Mouse (Mus musculus) gastrocnemius, adult 18-20 months (tissue): ENCODE results near the gene Plxnd1. TPM values are rescaled to one million over a fixed set of nuclear protein-coding genes. Genes with fewer than 3 reads are reported as not detected.

ENCODE experiments used
- DNase-seq: peaks from one replicate; pipeline ENCODE4 v3.0.0; 2021; ENCODE audit warnings: low spot score
- total RNA-seq, 2 experiments: library from RNA; stranded (reverse); gene quantifications; 2 replicates each; pipeline ENCODE4 v1.2.3; 2021

The Plxnd1 gene
- total RNA-seq, 2 experiments from 2014 or later, result 20.0 to 23.7 TPM

DNA sequence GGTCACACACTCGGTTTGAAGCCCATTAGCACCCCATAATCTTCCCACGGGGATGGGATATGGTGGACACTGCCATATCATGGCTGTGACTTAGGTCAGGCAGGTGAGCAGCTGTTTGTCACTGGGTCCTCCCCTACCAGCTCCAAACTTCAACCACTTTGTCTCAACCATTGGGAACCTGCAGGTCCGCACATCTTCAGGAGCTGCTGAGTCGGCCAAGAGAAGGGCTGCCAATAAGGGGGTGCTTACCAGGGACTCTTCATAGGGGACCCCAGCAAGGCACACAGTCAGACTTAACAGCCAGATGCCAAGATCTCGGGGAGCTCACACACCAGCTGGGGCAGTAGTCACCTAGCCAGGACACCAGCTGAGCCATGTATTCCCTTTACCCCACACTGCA, 6.0 kb upstream of the Plxnd1 start:
- no peak for DNase-seq

DNA sequence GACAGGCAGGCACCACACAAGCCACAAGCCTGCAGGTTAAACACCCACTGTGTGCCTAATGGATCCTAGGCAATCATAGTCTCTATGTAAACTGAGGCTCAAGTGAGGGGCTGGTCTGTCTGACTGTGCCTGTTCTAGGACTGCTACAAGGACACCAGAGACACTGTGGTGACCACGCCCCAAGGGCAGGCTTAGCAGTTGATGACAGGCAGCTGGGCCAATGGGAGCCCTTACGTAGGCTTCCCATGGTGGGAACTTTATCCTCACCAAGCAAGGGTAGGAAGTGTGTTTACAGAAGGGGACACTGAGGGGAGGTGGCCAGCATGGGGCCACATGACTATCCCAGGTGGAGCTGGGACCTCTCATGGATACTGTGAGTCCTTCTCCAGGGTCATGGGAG, 4.4 kb upstream of the Plxnd1 start:
- no peak for DNase-seq

DNA sequence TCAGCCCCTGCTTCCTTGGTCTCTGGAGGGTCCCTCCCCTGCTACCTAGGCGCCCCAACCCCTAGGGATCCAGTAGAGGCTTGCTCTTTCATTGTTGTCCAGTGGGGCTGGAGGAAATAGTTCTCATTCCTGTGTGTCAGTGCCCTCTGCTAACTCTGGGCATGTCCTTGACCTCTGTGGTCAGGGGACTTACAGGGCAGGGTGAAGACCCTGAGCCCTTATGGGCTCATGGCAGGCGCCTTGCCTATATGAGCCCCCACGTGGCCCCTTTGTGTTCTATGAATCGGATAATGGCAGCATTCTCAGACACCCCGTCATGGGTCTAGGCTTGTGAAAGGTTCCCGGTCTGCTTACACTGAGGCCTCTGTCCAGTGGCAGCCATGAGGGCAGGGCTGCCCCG, 4.0 kb upstream of the Plxnd1 start:
- DNase-seq, result no peak

DNA sequence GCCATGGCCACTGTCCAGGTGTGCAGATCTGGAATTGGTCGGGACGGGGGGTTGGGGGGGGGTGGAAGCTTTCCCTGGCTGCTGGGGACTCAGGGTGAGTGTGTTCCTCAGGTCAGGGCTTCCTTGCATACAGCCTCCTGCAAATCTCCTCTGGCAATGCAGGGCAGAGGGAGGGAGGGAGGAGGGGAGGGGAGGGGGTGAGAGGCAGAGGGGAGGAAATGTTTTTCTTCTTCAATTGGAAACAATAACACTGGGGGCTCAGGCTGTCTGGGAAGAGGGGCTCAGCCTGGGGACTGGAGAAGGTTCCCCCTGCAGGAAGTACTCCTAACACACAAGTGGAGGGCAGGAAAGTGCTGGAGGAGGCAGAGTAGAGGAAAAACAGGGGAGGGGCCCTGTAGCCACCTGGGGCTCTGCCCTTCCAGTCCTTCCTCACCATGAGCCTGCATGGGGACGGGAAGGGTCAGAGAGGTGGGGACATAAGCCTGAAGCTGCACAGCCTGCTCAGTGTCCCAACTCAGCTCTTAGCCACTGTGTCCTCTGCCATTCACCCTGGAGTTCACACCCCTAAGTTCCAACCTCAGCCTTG, 3.0 kb upstream of the Plxnd1 start:
- no peak for DNase-seq

DNA sequence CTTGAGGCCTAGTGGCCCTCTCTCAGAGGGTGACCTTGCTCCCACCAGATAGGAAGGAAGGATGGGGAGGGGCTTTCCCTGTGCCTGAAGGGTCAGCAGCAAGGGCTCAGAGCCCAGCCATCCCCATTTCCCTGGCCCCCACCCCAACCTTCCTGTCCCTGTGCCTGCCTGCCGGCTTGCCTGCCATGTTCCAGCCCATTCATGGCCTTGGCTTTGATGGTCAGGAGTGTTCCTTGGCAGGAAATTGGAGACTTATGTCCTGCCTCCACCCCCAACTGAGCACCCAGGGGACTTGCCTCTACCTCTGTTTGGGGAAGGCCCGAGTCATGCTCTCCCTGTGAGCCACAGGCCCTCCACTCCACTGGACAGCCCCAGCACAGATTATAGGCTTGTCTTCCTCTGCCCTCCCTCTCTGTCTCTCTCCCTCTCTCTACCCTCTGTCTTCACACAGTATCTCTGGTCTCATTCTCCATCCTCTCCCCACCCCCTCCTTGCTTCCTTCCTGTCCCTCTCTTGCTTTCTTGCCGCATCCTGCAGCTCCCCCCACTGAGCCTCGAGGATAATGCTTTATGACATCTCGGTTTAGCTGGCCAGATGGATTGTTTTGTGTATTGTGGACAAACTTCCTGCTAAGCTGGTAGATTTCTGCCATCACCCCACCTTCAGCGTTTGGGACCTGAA, 1.5 kb upstream of the Plxnd1 start:
- DNase-seq, result peak; percentile 61

DNA sequence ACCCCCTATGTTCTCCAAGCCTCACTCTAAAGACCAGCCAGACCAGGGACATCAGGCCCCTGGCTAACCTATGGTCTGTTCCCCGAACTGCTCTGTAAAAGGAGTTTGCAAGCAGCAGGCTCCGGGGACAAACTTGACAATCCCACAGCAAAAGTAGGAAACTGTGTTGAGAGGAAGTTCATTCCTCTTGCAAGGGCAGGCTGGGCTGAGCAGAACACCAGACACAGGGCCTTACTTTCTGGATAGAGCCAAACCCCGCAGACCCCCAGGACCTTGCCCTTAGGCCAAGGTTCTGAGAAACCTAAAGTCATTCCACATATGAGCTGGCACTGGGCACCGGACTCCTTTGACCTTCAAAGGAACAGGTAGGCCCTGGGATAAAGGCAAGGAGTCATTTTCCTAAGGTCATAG, 731 bp upstream of the Plxnd1 start:
- no peak for DNase-seq

DNA sequence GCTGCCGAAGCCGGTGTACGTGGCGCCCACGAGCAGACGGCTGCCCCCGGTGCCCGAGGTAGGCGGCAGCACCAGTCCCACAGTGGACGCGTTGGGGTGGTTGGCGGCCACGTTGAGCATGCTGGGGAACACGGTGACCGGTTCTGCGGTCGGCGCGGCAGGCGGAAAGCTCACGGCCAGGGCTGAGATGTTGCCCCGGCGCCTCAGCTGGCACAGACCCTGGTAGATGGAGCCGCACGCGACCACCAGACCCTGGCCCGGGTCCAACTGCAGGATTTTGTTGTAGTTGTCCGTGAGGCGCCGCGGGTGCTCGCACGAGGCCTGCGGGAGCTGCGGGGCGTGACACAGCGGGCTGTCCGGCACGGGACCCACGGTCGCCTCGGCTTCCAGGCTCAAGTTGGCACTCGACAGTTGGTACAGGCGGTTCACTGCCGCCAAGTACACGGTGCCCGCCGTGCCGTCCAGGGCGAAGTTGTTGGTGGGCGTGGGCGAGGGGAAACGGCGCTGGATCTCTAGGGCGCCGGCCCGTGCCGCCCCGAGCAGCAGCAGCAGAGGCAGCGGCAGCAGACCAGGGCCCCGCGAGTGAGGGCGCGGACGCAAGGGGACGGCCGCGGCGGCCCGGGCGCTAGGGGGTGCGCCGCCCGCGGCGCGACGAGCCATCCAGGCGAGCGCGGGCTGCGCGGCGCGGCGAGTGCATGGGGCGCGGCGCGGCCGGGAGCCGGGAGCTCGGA, 494 bp downstream of the Plxnd1 start:
- no peak for DNase-seq

DNA sequence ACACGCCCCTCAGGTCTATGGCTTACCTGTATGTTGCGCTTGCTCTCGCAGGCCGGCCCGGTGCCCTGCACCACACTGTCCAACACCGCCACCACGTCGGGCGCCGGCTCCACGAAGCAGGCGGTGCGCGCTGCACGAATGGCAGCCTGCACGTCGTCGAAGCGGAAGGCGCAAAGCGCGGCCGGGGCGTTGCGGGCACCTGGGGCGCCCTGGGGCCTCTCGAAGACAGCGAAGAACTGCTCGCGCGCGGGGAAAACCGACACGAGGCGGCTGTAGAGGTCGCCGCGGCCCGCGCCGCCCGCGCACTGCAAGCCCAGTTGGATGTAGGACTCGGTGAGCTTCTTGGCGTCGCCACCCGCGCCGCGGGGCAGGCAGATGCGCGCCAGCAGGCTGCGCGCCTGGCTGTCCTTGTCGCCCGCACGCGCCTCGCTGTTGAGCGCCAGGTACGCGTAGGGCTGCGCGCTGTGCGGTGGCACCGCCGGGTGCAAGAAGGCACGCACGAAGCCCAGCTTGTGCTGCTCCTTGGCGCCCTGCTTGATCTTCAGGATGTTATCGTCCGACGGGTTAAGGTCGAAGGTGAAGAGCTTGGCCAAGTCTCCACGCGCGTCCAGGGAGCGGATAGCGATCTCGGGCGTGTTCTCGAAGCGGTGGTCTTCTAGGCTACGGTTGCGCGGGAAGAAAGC, 1.2 kb downstream of the Plxnd1 start:
- no peak for DNase-seq

DNA sequence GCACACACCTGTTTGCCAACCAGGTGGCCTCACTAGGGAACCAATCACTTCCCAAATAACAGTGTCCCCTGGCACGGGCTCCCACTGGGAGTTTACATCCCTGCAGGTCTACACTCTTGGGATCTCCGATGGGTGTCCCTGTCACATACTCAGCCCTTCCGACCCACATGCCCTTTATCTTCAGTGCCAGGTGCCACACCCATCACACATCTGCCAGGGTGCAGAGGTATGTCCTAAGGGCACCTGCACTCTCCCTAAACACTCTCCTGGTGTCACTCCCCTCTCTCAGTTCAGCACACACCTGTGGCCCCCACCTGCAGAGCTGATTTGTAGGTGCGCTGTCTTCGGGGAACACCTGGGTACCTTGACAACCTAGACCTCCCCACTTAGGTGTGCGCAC, 1.8 kb downstream of the Plxnd1 start:
- DNase-seq, result no peak

DNA sequence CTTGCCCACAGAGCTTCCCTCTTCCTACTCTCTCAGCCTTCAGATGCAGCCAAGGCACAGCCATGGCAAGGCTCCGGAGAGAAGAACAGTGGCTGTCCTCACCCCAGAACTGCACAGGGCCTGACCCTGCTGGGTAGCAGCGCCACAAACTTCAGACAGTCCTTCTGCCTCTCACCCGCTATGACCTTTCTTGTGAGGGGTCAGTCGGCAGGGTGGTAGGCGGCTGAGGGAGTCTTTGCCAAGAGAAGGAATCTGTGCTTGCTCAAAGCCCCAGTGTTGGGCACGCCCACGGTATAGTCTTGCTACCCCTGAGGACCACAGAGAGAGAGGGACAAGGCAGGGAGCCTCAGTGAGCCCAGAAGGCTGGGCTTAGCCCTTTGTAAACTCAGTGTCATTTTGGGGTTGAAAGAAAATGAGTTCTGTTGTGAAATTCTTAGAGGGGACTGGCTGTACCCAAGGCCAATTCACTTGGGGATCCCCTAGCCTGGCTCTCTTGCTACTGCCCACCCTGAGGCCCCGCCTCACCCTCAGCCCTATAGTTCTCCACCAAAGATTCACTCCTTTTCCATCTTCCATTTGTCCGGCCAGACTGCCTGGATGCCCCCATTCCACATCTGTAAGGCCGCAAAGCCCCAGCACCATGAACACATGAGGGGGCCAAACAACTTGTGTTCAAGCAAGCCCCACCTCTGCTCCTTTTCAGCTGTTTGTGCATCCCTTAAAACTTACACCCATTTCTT, 2.8 kb downstream of the Plxnd1 start:
- no peak for DNase-seq

DNA sequence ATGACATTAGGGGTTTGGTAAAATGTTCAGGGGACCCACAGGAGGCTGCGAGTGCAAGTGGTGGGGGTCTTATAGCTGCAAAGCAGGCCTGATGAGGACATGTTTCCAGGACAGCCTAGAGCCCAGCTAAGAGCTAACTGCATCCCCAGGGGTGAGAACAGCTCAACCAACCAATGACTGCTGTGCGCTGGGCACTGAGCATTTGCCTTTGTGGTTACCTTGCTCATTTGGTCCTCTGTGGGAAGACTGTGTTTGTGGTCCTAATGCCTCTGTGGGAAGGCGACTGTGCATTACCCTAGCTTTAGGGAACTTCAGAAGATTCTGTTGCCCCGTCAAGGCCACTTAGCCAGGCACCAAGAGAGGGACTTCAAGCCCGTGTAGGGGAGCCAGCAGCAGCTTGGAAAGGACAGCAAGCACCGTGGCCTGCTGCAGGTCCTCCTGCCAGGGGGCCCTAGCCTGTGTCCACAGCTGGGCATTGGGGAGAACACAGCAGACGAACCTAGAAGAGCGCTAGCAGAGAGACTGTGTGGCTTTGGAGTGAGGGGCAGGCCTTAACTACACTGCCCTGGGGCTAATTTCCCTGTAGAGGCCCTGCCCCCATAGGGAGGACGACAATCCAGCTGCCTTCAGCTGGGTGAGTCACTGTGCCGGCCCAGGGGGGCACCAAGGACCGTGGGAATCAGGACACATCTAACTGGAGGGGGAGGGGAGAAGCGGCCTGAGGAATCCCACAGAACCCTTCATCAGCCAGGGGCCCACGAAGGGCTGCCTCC, 3.5 kb downstream of the Plxnd1 start:
- DNase-seq, result no peak

DNA sequence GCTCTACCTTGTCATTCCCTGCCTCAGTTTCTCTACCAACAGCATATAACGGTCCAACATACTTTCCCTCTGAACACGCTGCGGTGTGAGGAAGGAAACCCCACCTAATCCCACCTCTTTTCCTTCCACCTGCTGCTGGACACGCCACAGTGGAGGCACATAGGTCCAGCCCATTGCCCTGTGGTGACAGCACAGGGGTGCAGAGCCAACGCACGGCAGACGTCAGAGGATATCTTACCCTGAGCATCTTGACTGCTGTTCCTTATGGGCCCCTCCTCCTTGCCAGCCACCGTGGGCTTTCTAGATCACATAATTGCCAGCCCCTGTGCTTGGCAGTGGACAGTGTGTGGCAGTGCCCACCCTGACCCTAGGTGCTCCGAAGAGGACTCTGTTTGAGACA, 4.3 kb downstream of the Plxnd1 start:
- DNase-seq, result no peak

DNA sequence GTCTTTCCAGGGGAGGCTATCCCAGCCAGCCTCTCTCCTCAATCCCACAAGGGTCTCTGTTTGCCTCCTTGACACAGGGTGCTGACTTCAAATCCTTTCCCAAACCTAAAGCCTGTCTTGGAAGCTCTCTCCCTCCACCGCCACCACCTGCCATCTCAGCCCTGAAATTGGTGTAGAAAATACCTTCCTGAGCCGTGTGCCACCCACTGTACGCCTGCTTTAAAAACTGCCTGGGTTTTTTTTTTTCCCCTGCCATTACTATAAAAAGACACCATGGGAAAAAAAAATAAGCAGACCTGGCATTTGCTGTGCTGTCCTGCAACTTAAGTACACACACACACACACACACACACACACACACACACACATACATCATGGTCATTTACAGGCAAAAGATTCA, 4.7 kb downstream of the Plxnd1 start:
- DNase-seq, result no peak

DNA sequence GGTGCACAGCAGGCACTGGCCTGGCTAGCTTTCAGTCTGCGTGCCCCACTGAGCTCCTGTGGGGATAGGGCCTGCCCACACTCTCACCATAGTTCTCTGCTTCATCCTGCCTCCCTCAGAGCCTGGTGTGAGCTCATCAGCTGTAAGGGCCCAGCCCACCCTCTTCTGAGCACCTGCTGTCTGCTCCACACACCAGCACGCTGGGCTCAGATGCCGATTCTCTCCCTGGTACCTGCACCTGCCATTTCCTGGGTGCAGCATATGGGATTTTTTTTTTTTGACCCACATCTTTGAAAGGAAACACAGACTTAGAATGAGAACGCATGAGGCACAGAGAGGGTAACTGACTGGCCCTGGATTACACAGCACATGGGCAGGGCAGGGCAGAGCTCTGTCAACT, 5.2 kb downstream of the Plxnd1 start:
- DNase-seq, result no peak

DNA sequence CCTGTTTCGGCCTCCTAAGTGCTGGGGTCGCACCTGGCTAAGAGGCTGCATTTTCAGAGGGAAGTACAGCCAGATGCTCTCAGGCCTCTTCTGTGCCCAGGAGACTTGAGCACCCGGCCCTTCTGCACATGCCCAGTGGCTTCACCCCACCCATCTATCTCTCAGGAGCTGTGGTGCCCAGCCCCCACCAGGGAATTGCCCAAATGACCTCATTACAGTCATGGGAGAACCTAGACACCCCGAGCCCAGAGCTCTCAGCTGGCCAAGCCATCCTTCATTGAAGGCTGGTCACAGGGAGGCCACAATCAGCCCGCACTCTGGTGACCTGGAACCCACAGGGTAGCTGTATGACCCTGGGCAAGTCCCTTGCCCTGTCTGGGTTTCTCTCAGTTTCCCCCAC, 5.8 kb downstream of the Plxnd1 start:
- no peak for DNase-seq

DNA sequence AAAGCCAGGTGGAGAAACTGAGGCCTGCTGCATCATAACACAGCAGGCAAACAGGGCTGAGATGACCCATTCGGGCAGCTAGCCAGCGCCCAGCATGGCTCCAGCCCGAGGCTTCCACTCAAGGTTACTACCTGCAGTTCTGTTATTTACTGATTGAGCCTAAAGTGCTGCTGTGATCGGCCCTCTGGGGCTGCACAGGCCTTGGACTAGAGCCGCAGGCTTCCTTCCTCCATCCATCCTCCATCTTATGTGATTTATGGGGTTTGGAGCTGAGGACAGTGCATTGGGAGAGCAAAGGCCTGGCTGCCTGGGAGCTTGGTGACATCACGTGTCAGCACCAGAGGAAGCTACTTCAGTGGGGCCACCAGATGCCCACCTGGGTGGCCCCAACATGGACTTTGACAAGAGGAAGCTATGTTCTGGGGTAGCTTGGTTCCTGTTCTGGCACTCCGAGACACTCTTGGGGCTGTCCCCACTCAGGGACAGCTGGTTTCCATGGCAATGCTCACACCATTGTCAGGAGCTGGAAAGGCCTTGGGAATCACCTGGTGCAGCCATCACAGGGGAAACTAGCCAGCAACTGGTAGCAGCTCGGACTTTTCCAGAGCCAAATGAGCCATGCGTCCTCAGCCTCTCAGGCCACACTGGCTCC, 7.6 kb downstream of the Plxnd1 start:
- DNase-seq, result no peak

DNA sequence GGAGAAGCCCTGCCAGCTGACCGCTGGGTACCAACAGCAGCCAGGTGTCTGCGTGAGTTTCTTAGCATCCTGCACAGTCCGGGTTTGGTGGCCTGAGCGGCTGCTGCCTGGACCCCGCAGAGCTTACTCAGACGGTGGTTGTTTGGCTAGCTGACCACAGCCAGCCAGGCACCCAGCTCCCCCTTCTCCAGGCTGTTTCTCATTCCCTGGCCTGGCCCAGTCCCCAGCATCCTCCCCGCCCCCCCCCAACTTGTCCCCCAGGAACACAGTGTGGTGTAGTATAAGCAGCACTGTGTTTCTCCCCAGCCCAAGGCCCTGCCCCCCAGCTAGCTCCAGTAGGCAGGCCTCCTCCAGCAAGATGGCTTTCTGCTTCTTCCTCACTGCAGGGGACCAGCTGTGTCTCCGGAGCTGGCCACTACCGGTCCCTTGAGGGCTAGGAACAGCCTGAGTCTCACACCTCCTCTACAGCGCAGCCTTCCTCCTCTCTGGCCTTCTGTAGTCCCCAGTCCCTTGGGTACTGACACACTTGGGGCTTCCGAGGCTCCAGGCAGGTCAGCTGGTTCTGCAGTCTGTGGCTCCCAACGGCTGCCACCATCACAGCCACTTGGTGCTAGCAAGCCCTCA, 8.2 kb downstream of the Plxnd1 start:
- DNase-seq, result no peak

DNA sequence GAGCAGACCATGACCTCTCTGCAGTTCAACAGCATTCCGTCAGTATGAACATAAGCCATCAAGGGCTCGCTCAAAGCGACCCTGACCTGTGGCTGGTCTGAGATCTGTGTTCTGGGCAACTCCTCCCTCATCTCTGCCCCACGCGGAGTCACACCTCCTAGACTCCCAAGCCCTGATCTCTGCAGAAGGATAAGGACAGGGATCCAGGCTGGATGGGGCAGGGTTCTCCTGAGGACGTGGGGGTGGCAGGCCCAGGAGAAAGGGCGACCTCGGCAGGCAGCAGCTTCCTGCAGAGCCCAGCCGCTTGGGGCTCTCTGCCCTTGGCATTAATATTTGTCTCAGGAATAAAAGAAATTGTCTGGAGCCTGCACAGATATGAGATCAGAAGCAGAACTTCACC, 9.2 kb downstream of the Plxnd1 start:
- DNase-seq, result no peak

DNA sequence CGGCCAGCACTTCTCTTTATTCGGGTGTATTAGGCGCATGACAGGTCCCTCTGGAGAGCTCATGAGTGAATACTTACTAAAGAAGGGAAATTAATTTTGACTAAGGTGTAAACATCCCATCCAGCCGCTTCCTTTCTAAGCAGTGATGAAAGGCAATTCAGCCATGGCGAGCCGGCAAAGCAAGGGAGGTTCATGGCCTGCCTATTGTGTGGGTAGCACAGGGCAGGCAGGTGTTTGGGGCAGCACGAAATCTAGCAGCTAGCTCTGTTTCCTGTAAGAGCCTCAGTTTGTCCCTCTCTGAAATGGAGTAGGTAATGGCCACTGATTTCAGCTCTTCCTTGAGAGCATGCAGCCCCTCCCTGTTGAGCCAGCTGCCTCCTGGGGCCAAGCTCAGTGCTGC, 10.2 kb downstream of the Plxnd1 start:
- no peak for DNase-seq
